Comparison of ENCODE assay signal across 31 mouse cellular contexts in the genomic region with DNA sequence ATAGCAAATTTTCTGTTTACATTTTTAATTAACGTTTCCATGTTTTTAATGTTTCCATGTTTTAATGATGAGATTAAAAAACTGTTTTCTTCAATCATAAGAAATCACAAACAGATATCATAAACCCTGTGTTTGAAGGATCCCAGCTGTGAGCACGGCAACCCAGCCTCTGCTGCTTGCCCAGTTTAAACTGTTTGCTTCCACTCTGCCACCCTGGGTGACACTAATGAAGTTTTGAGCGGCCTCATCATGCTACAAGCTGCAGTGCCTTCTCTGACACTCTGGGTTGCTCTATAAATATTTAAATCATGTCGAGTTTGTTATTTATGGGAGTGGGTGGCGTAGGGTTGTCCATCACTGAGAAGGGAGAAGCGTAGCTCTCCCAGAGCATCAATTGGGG. TPM values are rescaled to one million over a fixed set of nuclear protein-coding genes. Genes with fewer than 3 reads are reported as not detected.
DNase-seq lines count a peak whose midpoint lies in the region; ATAC-seq and TF ChIP-seq lines count a peak whose summit lies in the region.
"Had no signal": no experiment of that assay in that cellular context is flagged by ENCODE, and none has a peak within 500 bp of the region (broad histone marks: within the 10 kb centered on the region; RNA-seq: fewer than 3 reads in every experiment).

No protein-coding gene starts in this region.

- no peak for TF ChIP-seq CTCF in layer of hippocampus, adult 2 months (conservative IDR thresholded peaks at IDR 0.05)
- no peak for TF ChIP-seq CTCF in brain, embryonic 14.5 days (IDR thresholded peaks at IDR 0.05; ENCODE audit: borderline replicate concordance, extremely low read depth, insufficient read depth, insufficient read length)

- no peaks in the 10 kb centered on the region for H3K36me3 ChIP-seq in hindbrain, embryonic 14.5 days (replicated peaks; ENCODE audit: control insufficient read depth, insufficient read depth)
- H3K36me3 ChIP-seq in hindbrain, embryonic 11.5 days (ENCODE audit: control insufficient read depth, insufficient read depth, low read length) = no peaks in the 10 kb centered on the region
- no peaks in the 10 kb centered on the region for H3K36me3 ChIP-seq in lung, embryonic 15.5 days
- H3K36me3 ChIP-seq: embryonic facial prominence, embryonic 12.5 days; embryonic facial prominence, embryonic 15.5 days; G1E; heart, embryonic 10.5 days; heart, embryonic 13.5 days; hindbrain, embryonic 15.5 days had no signal

- WGBS in hindbrain, embryonic 14.5 days = 43% methylated on average over 6 of the region's 6 CpGs
- WGBS in hindbrain, embryonic 11.5 days = 67% methylated on average over 6 of the region's 6 CpGs
- WGBS in lung, embryonic 15.5 days = 28% methylated on average over 6 of the region's 6 CpGs

- DNase-seq in hindbrain, embryonic 14.5 days (ENCODE audit: low spot score) = no peak
- DNase-seq in hindbrain, embryonic 11.5 days (ENCODE audit: low spot score) = no peak
- no peak for DNase-seq in layer of hippocampus, adult 2 months (ENCODE audit: low spot score in 2 of 2)
- DNase-seq in layer of hippocampus, postnatal 25 days (ENCODE audit: extremely low spot score in 1 of 2, low spot score in 1 of 2) = no peak
- DNase-seq in lung, adult 18-20 months = no peak
- DNase-seq in brain, embryonic 14.5 days (ENCODE audit: low read depth) = peak; percentile 22
- DNase-seq: adrenal gland, postnatal 10 days; adrenal gland, postnatal 36 days; B cell, adult 2 months; cerebellum, adult 11 months; cerebellum, adult 2 months; cerebellum, adult 9-11 months; cerebellum, postnatal 25 days; gastrocnemius, postnatal 10 days; gastrocnemius, postnatal 36 days; heart, adult 2 months; heart, postnatal 14 days; heart, postnatal 4 days had no signal

- no peak overlapping the region for H3K4me2 ChIP-seq in hindbrain, embryonic 14.5 days (replicated peaks)
- H3K4me2 ChIP-seq in hindbrain, embryonic 11.5 days (replicated peaks; ENCODE audit: low read depth, low read length) = no peak overlapping the region
- peak overlapping the region; percentile 29 for H3K4me2 ChIP-seq in lung, embryonic 15.5 days
- H3K4me2 ChIP-seq: embryonic facial prominence, embryonic 12.5 days; embryonic facial prominence, embryonic 15.5 days; heart, embryonic 13.5 days; hindbrain, embryonic 15.5 days had no signal

- H3K4me1 ChIP-seq in hindbrain, embryonic 14.5 days (replicated peaks; ENCODE audit: control insufficient read depth, insufficient read depth, low read length) = 0 out of 2 replicates have a peak, but pooled peaks cover 5% of the 10 kb centered on the region
- H3K4me1 ChIP-seq in hindbrain, embryonic 11.5 days (replicated peaks; ENCODE audit: control insufficient read depth, insufficient read depth, low read length) = no peaks in the 10 kb centered on the region
- peaks cover 12% of the 10 kb centered on the region; the same call in 1 of the 2 replicates for H3K4me1 ChIP-seq in lung, embryonic 15.5 days
- H3K4me1 ChIP-seq: embryonic facial prominence, embryonic 15.5 days had no signal

- no peak overlapping the region for H3K4me3 ChIP-seq in hindbrain, embryonic 14.5 days (replicated peaks; ENCODE audit: low read length)
- H3K4me3 ChIP-seq in hindbrain, embryonic 11.5 days (ENCODE audit: low read depth, low read length) = no peak overlapping the region
- H3K4me3 ChIP-seq in layer of hippocampus, adult 2 months = no peak overlapping the region
- H3K4me3 ChIP-seq in lung, embryonic 15.5 days = no peak overlapping the region
- H3K4me3 ChIP-seq: embryonic facial prominence, embryonic 12.5 days; embryonic facial prominence, embryonic 15.5 days; heart, adult 2 months; heart, embryonic 10.5 days; heart, embryonic 13.5 days; hindbrain, embryonic 15.5 days had no signal

- no peaks in the 10 kb centered on the region for H3K27me3 ChIP-seq in hindbrain, embryonic 14.5 days (ENCODE audit: control insufficient read depth, insufficient read depth, low read length)
- H3K27me3 ChIP-seq in hindbrain, embryonic 11.5 days (ENCODE audit: control insufficient read depth, insufficient read depth, low read length) = no peaks in the 10 kb centered on the region
- H3K27me3 ChIP-seq in lung, embryonic 15.5 days = no peaks in the 10 kb centered on the region
- H3K27me3 ChIP-seq: CH12.LX; embryonic facial prominence, embryonic 12.5 days; embryonic facial prominence, embryonic 15.5 days; heart, embryonic 13.5 days; hindbrain, embryonic 15.5 days had no signal

- H3K9me3 ChIP-seq in hindbrain, embryonic 14.5 days (ENCODE audit: control insufficient read depth, low read length) = no peaks in the 10 kb centered on the region
- no peaks in the 10 kb centered on the region for H3K9me3 ChIP-seq in hindbrain, embryonic 11.5 days (ENCODE audit: control insufficient read depth, low read length)
- no peaks in the 10 kb centered on the region for H3K9me3 ChIP-seq in lung, embryonic 15.5 days
- H3K9me3 ChIP-seq: embryonic facial prominence, embryonic 12.5 days; embryonic facial prominence, embryonic 15.5 days; heart, embryonic 10.5 days; heart, embryonic 13.5 days; hindbrain, embryonic 15.5 days had no signal

- 0 out of 2 replicates have a peak overlapping the region, but pooled peaks have one; percentile 10 for H3K9ac ChIP-seq in hindbrain, embryonic 14.5 days
- H3K9ac ChIP-seq in hindbrain, embryonic 11.5 days (ENCODE audit: low read depth, low read length) = no peak overlapping the region
- no peak overlapping the region for H3K9ac ChIP-seq in lung, embryonic 15.5 days
- H3K9ac ChIP-seq: embryonic facial prominence, embryonic 12.5 days; embryonic facial prominence, embryonic 15.5 days; heart, embryonic 13.5 days; hindbrain, embryonic 15.5 days had no signal

- no peak for ATAC-seq in hindbrain, embryonic 14.5 days (ENCODE audit: low FRiP score)
- ATAC-seq in hindbrain, embryonic 11.5 days (ENCODE audit: low FRiP score) = no peak
- no peak for ATAC-seq in lung, embryonic 15.5 days (ENCODE audit: borderline replicate concordance, extremely low read depth, low FRiP score, low TSS enrichment)
- ATAC-seq: forebrain, embryonic 16.5 days; inflammation-experienced regulatory T-cells, adult 6 months; Patski had no signal

- TF ChIP-seq POLR2A in brain, embryonic 14.5 days (IDR thresholded peaks at IDR 0.05; ENCODE audit: borderline replicate concordance, extremely low read depth, insufficient read depth, insufficient read length, poor library complexity, severe bottlenecking) = no peak

- no peak overlapping the region for H3K27ac ChIP-seq in hindbrain, embryonic 14.5 days
- no peak overlapping the region for H3K27ac ChIP-seq in hindbrain, embryonic 11.5 days (ENCODE audit: low read depth, low read length)
- peak overlapping the region; percentile 28; the same call in 1 of the 2 replicates for H3K27ac ChIP-seq in layer of hippocampus, adult 2 months
- no peak overlapping the region for H3K27ac ChIP-seq in lung, embryonic 15.5 days
- H3K27ac ChIP-seq: embryonic facial prominence, embryonic 12.5 days; embryonic facial prominence, embryonic 15.5 days; heart, adult 2 months; heart, embryonic 10.5 days; heart, embryonic 13.5 days; hindbrain, embryonic 15.5 days had no signal

RNA-seq across cellular contexts. Expression of a gene that starts 44.7 kb away (rescaled TPM):
- polyA plus RNA-seq in hindbrain, embryonic 14.5 days (2014; fragmentation: Nextera tagmentation; extraction: Ambion mirVana) = 4.3 and 4.9 TPM in 2 replicates
- 3.7 and 4.3 TPM in 2 replicates for polyA plus RNA-seq in hindbrain, embryonic 11.5 days (2014; fragmentation: Nextera tagmentation; extraction: Ambion mirVana)
- total RNA-seq in layer of hippocampus, adult 2 months (2021) = 10 to 100 TPM; 13.6 to 17.5 TPM
- total RNA-seq in layer of hippocampus, postnatal 25 days (2021) = 10 to 100 TPM; 11.9 to 13.6 TPM
- polyA plus RNA-seq in lung, embryonic 15.5 days (2015; fragmentation: Nextera tagmentation; extraction: Ambion mirVana) = 2.0 and 2.2 TPM in 2 replicates
- 4.6 and 5.0 TPM in 2 replicates for polyA plus RNA-seq in brain, embryonic 14.5 days (2012; rRNA removed)
- total RNA-seq: common myeloid progenitor, adult 5-6 weeks; granulocyte monocyte progenitor cell, adult 5-6 weeks had no signal
- polyA plus RNA-seq: G1E; inflammation-experienced regulatory T-cells, adult 6 months had no signal
